Mouse (Mus musculus): Measurements from ENCODE around the gene Tsen2. TPM values are rescaled to one million over a fixed set of nuclear protein-coding genes. Genes with fewer than 3 reads are reported as not detected.

Gene Tsen2
- polyA plus RNA-seq, 1 experiment, result 2.2 TPM

- TF ChIP-seq POLR2A (IDR thresholded peaks at IDR 0.05; ENCODE audit: control insufficient read depth, low read depth, low read length) (no peak), CTCF (IDR thresholded peaks at IDR 0.05; ENCODE audit: control insufficient read depth, insufficient read depth, insufficient replicate concordance, low read depth, low read length) (no peak)
Observed at GRCm38 (mm10) chr6:115582328-115583115, 38.1 kb downstream of the Tsen2 start.

GRCm38 (mm10) chr6:115583430-115584125 lies 39.1 kb downstream of the Tsen2 start:
- Histone ChIP-seq H3K27me3 (ENCODE audit: control insufficient read depth, insufficient read depth, low read length) (no peaks in the 10 kb centered on the region), H3K27ac (ENCODE audit: control insufficient read depth, insufficient read depth, low read depth, low read length) (no peak overlapping the region), H3K4me1 (ENCODE audit: control insufficient read depth, insufficient read depth, low read length) (peaks cover 10% of the 10 kb centered on the region), H3K4me3 (ENCODE audit: control insufficient read depth, low read depth, low read length) (no peak overlapping the region), H3K36me3 (ENCODE audit: control insufficient read depth, insufficient read depth, low read length) (no peaks in the 10 kb centered on the region)
- TF ChIP-seq POLR2A (IDR thresholded peaks at IDR 0.05; ENCODE audit: control insufficient read depth, low read depth, low read length) (no peak), CTCF (IDR thresholded peaks at IDR 0.05; ENCODE audit: control insufficient read depth, insufficient read depth, insufficient replicate concordance, low read depth, low read length) (no peak)

More at GRCm38 (mm10) chr6:115582328-115583115, 38.1 kb downstream of the Tsen2 start:
- Histone ChIP-seq H3K4me1 (ENCODE audit: control insufficient read depth, insufficient read depth, low read length) (peaks cover 10% of the 10 kb centered on the region), H3K36me3 (ENCODE audit: control insufficient read depth, insufficient read depth, low read length) (no peaks in the 10 kb centered on the region), H3K27ac (ENCODE audit: control insufficient read depth, insufficient read depth, low read depth, low read length) (no peak overlapping the region), H3K27me3 (ENCODE audit: control insufficient read depth, insufficient read depth, low read length) (no peaks in the 10 kb centered on the region), H3K4me3 (ENCODE audit: control insufficient read depth, low read depth, low read length) (no peak overlapping the region)

- H3K36me3 ChIP-seq (ENCODE audit: control insufficient read depth, insufficient read depth, low read length), result no peaks in the 10 kb centered on the region
- no peak for TF ChIP-seq CTCF (IDR thresholded peaks at IDR 0.05; ENCODE audit: control insufficient read depth, insufficient read depth, insufficient replicate concordance, low read depth, low read length)
- H3K27me3 ChIP-seq (ENCODE audit: control insufficient read depth, insufficient read depth, low read length), result no peaks in the 10 kb centered on the region
- peaks cover 10% of the 10 kb centered on the region for H3K4me1 ChIP-seq (ENCODE audit: control insufficient read depth, insufficient read depth, low read length)
- H3K27ac ChIP-seq (ENCODE audit: control insufficient read depth, insufficient read depth, low read depth, low read length), result no peak overlapping the region
- no peak overlapping the region for H3K4me3 ChIP-seq (ENCODE audit: control insufficient read depth, low read depth, low read length)
Observed at GRCm38 (mm10) chr6:115584176-115584575, 39.7 kb downstream of the Tsen2 start.

GRCm38 (mm10) chr6:115586321-115586720 lies 41.9 kb downstream of the Tsen2 start:
- Histone ChIP-seq H3K4me3 (ENCODE audit: control insufficient read depth, low read depth, low read length) (no peak overlapping the region), H3K36me3 (ENCODE audit: control insufficient read depth, insufficient read depth, low read length) (no peaks in the 10 kb centered on the region), H3K4me1 (ENCODE audit: control insufficient read depth, insufficient read depth, low read length) (peaks cover 10% of the 10 kb centered on the region), H3K27me3 (ENCODE audit: control insufficient read depth, insufficient read depth, low read length) (no peaks in the 10 kb centered on the region), H3K27ac (ENCODE audit: control insufficient read depth, insufficient read depth, low read depth, low read length) (no peak overlapping the region)
- TF ChIP-seq POLR2A (IDR thresholded peaks at IDR 0.05; ENCODE audit: control insufficient read depth, low read depth, low read length) (no peak), CTCF (IDR thresholded peaks at IDR 0.05; ENCODE audit: control insufficient read depth, insufficient read depth, insufficient replicate concordance, low read depth, low read length) (no peak)

GRCm38 (mm10) chr6:115591692-115592359 lies 47.4 kb downstream of the Tsen2 start:
- Histone ChIP-seq H3K36me3 (ENCODE audit: control insufficient read depth, insufficient read depth, low read length) (no peaks in the 10 kb centered on the region), H3K4me1 (ENCODE audit: control insufficient read depth, insufficient read depth, low read length) (no peaks in the 10 kb centered on the region), H3K27me3 (ENCODE audit: control insufficient read depth, insufficient read depth, low read length) (no peaks in the 10 kb centered on the region), H3K4me3 (ENCODE audit: control insufficient read depth, low read depth, low read length) (no peak overlapping the region), H3K27ac (ENCODE audit: control insufficient read depth, insufficient read depth, low read depth, low read length) (no peak overlapping the region)
- TF ChIP-seq CTCF (IDR thresholded peaks at IDR 0.05; ENCODE audit: control insufficient read depth, insufficient read depth, insufficient replicate concordance, low read depth, low read length) (no peak), POLR2A (IDR thresholded peaks at IDR 0.05; ENCODE audit: control insufficient read depth, low read depth, low read length) (no peak)

GRCm38 (mm10) chr6:115592458-115592857 lies 48.0 kb downstream of the Tsen2 start, which contains the start of gene Mkrn2os:
TSS of gene Mkrn2os (minus strand) at chr6:115592576.
- no peak within 1 kb of the TSS for H3K27ac ChIP-seq (ENCODE audit: control insufficient read depth, insufficient read depth, low read depth, low read length)
- no peak within 1 kb of the TSS for H3K4me3 ChIP-seq (ENCODE audit: control insufficient read depth, low read depth, low read length)
- H3K4me1 ChIP-seq (ENCODE audit: control insufficient read depth, insufficient read depth, low read length), result no peaks in the 10 kb centered on the region
- H3K36me3 ChIP-seq (ENCODE audit: control insufficient read depth, insufficient read depth, low read length), result no peaks in the 10 kb centered on the region
- TF ChIP-seq POLR2A (IDR thresholded peaks at IDR 0.05; ENCODE audit: control insufficient read depth, low read depth, low read length), result no peak
- no peak for TF ChIP-seq CTCF (IDR thresholded peaks at IDR 0.05; ENCODE audit: control insufficient read depth, insufficient read depth, insufficient replicate concordance, low read depth, low read length)
- no peaks in the 10 kb centered on the region for H3K27me3 ChIP-seq (ENCODE audit: control insufficient read depth, insufficient read depth, low read length)

GRCm38 (mm10) chr6:115593252-115593651 lies 48.8 kb downstream of the Tsen2 start:
- no peaks in the 10 kb centered on the region for H3K4me1 ChIP-seq (ENCODE audit: control insufficient read depth, insufficient read depth, low read length)
- H3K36me3 ChIP-seq (ENCODE audit: control insufficient read depth, insufficient read depth, low read length), result no peaks in the 10 kb centered on the region
- no peaks in the 10 kb centered on the region for H3K27me3 ChIP-seq (ENCODE audit: control insufficient read depth, insufficient read depth, low read length)
- H3K27ac ChIP-seq (ENCODE audit: control insufficient read depth, insufficient read depth, low read depth, low read length), result no peak overlapping the region
- H3K4me3 ChIP-seq (ENCODE audit: control insufficient read depth, low read depth, low read length), result no peak overlapping the region
- TF ChIP-seq POLR2A (IDR thresholded peaks at IDR 0.05; ENCODE audit: control insufficient read depth, low read depth, low read length) (no peak), CTCF (IDR thresholded peaks at IDR 0.05; ENCODE audit: control insufficient read depth, insufficient read depth, insufficient replicate concordance, low read depth, low read length) (no peak)

Measured in testis, adult 2 months (tissue).